Comparison of ENCODE assay signal across 11 mouse cellular contexts in genomic region chr1:170481093-170481492, GRCm38 (mm10).
DNase-seq lines count a peak whose midpoint lies in the region; ATAC-seq lines count a peak whose summit lies in the region.
"Had no signal": no experiment of that assay in that cellular context is flagged by ENCODE, and none has a peak within 500 bp of the region (broad histone marks: within the 10 kb centered on the region; RNA-seq: fewer than 3 reads in every experiment).

No protein-coding gene starts in this region.

- H3K9me3 ChIP-seq in heart, embryonic 10.5 days = no peaks in the 10 kb centered on the region
- H3K9me3 ChIP-seq in lung, embryonic 15.5 days = no peaks in the 10 kb centered on the region
- H3K9me3 ChIP-seq in limb, embryonic 12.5 days = no peaks in the 10 kb centered on the region

- DNase-seq in heart, embryonic 10.5 days (ENCODE audit: low spot score) = no peak
- no peak for DNase-seq in heart, adult 9 months (ENCODE audit: low spot score in 2 of 2)
- no peak for DNase-seq in lung, postnatal 25 days (ENCODE audit: low spot score)
- peak; percentile 73 for DNase-seq in adrenal gland, postnatal 14 days
- no peak for DNase-seq in embryo, embryonic 10 days (ENCODE audit: low spot score)
- DNase-seq: liver; thymus, postnatal 14 days had no signal

- no peaks in the 10 kb centered on the region for H3K36me3 ChIP-seq in heart, embryonic 10.5 days
- H3K36me3 ChIP-seq in lung, embryonic 15.5 days = no peaks in the 10 kb centered on the region
- H3K36me3 ChIP-seq in limb, embryonic 12.5 days = no peaks in the 10 kb centered on the region

- H3K27me3 ChIP-seq in heart, embryonic 10.5 days (ENCODE audit: insufficient read depth, poor library complexity, severe bottlenecking) = no peaks in the 10 kb centered on the region
- no peaks in the 10 kb centered on the region for H3K27me3 ChIP-seq in lung, embryonic 15.5 days
- H3K27me3 ChIP-seq in limb, embryonic 12.5 days = no peaks in the 10 kb centered on the region

- peaks cover 84% of the 10 kb centered on the region for H3K4me1 ChIP-seq in heart, embryonic 10.5 days
- H3K4me1 ChIP-seq in lung, embryonic 15.5 days = peaks cover 45% of the 10 kb centered on the region
- H3K4me1 ChIP-seq in limb, embryonic 12.5 days (replicated peaks) = peaks cover 42% of the 10 kb centered on the region

- H3K27ac ChIP-seq in heart, embryonic 10.5 days = peak overlapping the region; percentile 37
- peak overlapping the region; percentile 8; the same call in 1 of the 2 replicates for H3K27ac ChIP-seq in lung, embryonic 15.5 days
- 0 out of 2 replicates have a peak overlapping the region, but pooled peaks have one; percentile 20 for H3K27ac ChIP-seq in limb, embryonic 12.5 days

- H3K4me2 ChIP-seq in lung, embryonic 15.5 days = no peak overlapping the region
- no peak overlapping the region for H3K4me2 ChIP-seq in limb, embryonic 12.5 days

- WGBS in heart, embryonic 10.5 days = 67% methylated on average over 3 of the region's 3 CpGs
- WGBS in lung, embryonic 15.5 days = 52% methylated on average over 3 of the region's 3 CpGs
- WGBS in limb, embryonic 12.5 days = 48% methylated on average over 3 of the region's 3 CpGs

- no peak for ATAC-seq in lung, embryonic 15.5 days (ENCODE audit: borderline replicate concordance, extremely low read depth, low FRiP score, low TSS enrichment)
- ATAC-seq in limb, embryonic 12.5 days (ENCODE audit: insufficient number of reproducible peaks, insufficient read depth, low FRiP score, low TSS enrichment, low read depth) = no peak
- ATAC-seq in erythroid progenitor cell, adult 5-6 weeks (replicated peaks; ENCODE audit: low FRiP score, poor library complexity, severe bottlenecking) = no peak
- ATAC-seq: intestine, embryonic 16.5 days had no signal

- H3K9ac ChIP-seq in lung, embryonic 15.5 days = no peak overlapping the region
- no peak overlapping the region for H3K9ac ChIP-seq in limb, embryonic 12.5 days (replicated peaks)

- no peak overlapping the region for H3K4me3 ChIP-seq in heart, embryonic 10.5 days
- H3K4me3 ChIP-seq in lung, embryonic 15.5 days = no peak overlapping the region
- no peak overlapping the region for H3K4me3 ChIP-seq in limb, embryonic 12.5 days (replicated peaks)
